Mouse (Mus musculus) gastrocnemius, postnatal 10 days (tissue): ENCODE results near the gene Fer. TPM values are rescaled to one million over a fixed set of nuclear protein-coding genes. Genes with fewer than 3 reads are reported as not detected.

Source experiments
- DNase-seq: peaks from one replicate; pipeline ENCODE4 v3.0.0; 2021; ENCODE audit warnings: mixed read lengths
- total RNA-seq, 2 experiments: library from RNA; stranded (reverse); gene quantifications; 2 replicates each; pipeline ENCODE4 v1.2.3; 2021

Gene Fer
- total RNA-seq, 2 experiments from 2014 or later = 17.6 to 21.3 TPM

DNA sequence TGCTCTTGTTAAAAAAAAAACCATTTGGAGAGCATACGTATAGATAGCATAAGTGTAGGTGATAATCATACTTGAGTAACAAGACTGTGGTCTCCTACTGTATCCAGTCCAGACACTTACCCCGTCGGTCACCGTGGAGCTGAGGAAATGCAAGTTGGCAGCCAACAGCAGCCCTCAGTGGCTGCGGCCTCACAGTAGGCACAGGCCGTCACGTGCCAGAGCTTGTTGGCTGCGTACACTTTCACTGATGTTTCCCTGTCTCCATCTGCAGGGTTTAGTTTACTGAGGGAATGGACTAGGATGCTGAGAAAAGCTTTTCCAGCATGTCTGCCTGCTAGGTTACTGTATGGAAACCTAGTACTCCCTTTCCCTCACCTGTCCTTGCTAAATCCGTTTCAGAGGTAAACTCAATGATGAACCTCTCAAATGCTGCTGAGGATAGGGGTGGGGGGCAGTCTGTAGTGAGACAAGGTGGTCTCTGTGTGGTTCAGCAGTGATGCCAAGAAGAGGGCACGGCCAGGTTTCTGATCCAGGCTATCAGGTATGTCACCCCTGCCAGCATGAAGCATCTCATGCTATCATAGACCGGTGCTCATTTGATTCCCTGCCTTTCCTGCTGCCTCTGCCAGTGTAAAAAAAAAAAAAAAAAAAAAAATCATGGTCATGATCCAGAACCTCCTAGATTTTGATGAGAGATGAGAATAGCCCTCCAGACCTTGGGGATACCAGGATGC lies 224.2 kb downstream of the Fer start:
- no peak for DNase-seq

DNA sequence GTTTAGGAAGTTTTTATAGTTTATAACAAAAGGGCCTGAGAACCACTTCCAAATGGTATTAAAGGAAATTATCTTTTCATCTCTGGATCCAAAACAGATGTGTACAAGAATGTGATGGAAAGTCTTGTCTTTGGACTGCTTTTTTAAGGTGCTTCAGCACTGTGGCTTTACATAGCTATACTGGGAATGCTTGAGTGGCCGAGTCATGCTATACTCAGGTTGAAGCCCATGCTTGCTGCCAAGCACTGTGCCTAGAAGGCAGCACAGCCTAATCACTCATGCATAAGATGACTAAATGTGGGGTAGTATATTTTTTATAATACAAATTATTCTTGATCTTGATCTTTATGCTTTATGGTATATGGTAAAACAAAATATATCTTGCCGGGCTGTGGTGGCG lies 225.0 kb downstream of the Fer start:
- DNase-seq = no peak

DNA sequence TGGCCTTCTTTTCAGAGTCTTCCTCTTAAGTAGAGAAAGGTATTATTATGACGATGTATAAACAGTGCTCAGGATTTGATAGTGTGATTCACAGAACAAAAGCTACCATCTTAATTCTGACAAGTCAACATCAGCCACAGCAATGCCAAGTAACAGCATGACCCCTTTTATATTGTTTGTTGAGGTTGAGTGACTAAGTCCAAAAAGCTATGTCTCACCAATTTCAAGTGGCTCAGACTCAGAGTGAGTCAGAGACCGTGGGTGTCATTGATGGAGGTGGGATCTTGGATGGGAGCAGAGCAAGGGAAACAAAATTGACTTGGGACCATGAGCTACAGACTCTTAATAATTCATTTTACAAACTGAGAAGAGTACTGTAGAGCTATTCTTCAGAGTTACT lies 230.9 kb downstream of the Fer start:
- no peak for DNase-seq

DNA sequence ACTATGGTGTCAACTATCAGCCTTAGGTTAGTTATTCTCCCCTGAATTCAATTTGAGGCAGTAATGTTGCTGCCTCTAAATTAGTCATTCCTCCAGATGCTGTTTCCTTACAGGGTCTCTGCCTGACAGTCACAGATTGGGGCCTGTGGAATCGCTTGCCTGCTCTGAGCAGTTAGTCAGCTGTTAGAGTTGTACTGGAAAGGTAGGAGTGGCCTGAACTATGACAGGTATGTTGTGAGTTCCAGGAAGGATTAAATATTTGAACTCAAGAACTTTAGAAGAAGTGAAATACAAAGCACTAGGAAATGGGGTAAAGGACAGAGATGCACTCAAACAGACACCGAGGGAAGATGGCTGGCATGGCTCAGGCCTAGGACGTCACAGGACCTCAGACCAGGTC lies 233.9 kb downstream of the Fer start:
- DNase-seq = no peak

DNA sequence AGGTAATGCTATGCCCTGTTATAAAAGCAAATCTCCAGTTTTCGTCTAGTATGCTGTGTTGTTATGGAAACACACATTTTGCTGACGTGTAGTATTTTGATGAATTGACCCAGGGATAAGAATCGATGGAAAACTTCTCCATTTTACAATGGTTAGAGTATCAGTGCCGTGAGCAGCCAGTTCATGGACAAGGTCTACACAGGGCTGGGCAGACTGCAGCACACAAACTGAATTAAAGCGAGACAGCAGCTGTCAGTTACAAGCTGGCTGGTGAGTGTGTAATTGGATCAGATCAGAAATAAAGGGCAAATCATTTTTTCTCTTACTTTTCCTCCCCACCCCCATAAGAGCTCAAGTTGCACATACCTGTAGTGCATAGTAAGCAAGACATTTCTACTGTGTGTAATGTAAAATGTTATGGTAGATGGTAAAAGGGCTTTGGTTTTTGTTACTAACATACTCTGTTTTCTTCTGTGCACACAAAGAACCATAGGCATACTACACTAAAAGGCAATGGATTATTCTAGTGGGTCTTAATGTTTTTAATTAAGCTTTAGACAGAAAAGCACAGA lies 235.0 kb downstream of the Fer start:
- no peak for DNase-seq

DNA sequence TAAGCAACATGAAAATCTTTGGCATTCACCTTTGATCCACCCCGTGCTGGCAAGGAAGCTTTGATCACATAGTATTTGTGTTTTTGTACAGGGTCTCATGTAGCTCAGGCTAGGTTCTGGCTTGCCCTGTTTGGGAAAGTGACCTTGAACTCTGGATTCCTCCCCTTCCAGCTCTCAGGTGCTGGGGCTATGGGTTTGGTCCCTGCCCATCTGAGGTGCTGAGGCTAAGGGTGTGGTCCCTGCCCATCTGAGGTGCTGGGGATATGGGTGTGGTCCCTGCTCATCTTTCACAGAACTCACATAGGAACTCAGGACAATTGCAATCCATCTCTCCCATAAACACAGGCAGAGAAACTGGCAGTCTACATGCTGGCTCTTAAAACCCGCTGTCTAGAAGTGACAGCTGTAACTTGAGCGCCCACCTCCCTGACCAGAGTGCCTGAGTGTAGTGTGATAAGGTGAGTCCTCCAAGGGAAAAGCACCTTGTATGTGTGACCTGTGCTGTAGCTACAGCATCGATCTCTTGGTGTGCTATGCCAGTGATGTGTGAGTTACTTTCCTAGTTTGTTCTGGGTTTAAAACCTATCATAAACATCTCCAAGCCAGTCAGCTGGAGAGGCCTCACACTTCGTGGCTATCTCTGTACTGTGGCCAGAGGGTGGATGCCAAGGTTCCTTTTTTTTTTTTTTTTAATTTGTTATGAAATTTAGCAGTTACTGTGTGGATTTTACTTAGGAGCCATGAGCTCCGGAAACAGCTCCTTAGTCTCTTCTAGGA lies 236.7 kb downstream of the Fer start:
- no peak for DNase-seq

DNA sequence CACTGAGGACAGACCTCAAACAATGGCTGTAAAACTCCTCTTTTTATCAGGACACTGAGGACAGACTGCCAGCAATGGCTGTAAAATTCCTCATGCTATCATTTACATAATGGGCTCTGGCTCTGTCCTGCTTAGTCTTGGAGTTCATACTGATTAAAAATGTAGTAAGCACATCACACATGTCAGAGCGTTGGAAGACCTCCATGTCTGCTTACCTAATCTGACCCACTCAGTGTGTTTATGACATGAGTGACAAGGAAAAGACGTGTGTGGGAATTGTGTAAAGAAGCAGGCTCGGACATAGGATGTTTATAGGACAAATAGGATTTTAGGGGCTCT lies 237.3 kb downstream of the Fer start:
- no peak for DNase-seq

DNA sequence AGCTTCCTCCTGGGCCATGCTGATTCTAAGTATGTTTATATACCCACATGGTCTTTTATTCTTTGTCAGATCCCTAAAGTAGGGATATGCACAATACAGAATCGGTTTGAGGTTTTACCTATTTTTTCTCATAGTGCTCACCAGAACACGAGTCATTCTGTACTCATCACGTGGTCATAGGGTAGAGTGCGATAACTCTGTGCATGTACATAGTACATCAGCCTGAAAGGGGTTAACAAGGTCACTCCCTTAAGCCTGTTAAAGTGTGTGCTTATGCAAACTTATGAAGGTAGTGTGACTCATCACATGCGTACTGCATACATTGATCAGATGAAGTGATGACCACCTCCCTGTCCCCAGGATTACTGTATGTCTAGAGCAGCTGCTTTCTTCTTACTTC lies 245.9 kb downstream of the Fer start:
- no peak for DNase-seq

DNA sequence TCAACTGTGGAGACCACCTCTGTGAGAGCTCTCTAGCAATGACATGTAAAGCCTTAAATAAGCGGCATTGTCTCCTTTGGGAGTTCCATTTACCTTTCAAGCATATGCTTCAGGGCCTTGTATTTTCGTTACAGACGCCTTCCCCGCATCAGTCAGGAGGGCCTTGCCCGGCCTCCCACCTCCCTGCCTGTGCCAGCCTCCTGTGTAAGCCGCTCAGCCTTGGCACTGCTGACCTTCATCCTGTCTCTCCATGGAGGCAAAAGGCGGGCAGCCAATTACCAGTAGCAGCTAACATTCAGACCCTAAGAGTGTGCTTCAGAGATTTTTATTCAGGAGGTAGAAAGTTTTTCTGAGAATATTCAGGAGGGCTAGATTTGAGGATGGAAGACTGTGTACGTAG lies 247.0 kb downstream of the Fer start:
- no peak for DNase-seq

DNA sequence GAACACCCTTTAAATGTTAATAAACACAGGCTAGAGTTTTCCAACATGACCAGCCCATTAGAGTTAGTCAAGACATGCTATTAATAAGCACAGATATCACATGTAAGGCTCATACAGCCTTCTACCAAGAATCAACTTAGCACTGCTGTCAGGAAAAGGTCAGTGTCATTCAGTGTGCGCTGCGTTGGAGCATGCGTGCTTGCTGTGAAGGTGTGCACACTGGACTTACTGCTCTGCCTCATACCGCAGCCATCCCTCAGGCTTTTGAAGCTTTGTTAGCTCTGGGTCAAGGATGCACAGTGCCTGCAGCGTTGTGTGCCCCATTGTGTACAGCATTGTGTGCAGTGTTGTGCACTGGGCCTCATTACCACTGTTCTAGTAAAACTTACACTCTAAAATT lies 250.8 kb downstream of the Fer start:
- DNase-seq = no peak

DNA sequence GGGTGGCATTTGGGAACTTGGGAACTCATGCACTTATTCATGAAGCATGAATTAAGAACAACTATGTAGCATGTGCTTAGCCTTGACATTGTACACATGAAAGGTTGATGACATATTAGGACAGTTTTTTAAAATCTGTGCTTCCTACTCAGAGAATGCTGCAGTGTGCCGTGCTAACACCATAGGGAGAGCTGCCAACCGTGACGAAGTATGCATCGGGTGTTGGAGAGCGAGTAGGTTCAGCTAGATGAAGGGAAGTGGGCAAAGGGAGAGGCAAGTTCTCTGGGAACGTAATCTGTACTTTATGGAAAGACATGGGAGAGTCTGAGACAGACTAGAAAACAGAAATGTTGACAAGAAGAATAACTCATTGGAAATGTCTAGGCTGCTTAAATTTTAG lies 253.9 kb downstream of the Fer start:
- DNase-seq = no peak

DNA sequence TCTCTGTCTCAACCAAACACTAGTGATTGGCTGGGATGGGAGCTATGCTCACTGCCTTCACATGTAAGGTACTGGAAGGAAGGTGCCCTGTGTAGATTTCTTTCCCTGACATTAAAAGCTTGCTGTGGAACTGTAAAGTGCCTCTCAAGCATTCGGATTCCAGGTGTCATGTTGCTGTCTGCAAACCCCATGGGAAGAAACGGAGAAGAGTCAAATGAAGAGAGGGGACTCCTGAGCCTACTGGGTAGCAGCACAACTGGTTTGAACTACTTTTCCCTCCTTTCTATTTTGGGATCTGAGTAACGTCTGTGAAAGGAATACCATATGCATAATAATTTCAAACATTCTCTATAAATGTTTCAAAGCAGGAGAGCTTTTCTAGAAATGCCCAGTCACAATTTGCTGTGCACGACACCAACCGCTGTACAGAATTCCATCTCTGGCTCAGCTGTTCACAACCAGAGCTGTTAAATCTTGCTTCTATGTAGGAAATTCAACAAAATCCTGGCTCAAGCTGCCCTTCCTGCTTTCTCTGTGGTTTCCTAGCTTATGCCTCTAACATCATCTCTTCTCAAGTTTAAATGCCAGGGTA lies 256.9 kb downstream of the Fer start:
- DNase-seq = no peak

DNA sequence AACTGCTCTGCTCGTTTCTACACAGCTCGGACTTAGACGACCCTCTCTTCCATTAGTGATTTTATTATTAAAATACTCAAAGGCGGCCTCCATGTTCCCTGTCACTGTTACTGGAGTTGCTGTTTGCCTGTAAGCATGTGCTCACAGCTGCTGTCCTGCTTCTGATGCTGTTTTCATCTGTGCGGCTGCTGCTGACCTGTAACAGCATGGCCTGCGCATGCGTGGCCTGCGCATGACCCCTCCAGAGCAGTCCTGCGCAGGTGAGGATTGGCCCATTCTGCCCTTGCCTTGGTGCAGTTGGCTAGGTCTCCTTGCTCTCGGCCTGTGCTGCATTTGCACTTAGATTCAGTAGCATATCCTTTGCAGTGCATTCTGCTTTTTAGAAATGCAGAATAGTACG lies 259.7 kb downstream of the Fer start:
- no peak for DNase-seq

DNA sequence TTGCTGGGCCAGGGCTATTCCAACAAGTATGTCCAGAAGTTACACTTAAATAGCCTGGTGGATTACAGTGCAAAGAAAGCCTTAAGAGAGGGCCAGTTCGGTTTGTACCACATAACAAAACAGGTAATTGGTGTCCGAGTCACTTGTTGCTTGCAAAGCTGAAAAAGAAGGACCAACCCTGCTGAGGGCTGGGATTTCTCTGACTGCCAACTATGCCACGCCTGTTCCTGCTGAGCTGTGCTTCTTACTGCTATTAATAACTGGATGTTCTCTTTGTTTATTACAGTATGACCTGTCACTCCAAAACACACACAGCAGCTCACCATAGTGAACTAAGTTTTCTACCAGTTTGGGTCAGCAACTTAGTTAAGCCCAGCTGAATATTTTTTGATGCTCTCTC lies 260.9 kb downstream of the Fer start:
- no peak for DNase-seq

DNA sequence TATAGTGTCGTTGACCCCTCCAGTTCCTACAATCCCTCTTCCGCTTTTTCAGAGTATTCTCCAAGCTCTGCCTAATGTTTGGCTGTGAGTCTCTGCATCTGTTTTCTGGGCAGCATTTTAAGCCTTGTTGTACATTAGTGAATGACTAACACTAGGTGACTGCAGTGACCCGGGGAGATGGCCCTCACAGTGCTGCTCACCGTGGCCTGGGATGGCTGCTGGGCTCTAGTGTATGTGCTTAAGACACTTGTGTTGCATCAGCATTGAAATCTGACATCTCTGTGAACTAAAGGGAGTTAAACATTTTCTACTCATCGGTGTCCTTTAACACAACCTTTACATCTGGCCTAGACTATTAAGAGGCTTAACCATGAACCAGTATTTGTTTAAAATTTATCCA lies 264.0 kb downstream of the Fer start:
- DNase-seq = no peak

DNA sequence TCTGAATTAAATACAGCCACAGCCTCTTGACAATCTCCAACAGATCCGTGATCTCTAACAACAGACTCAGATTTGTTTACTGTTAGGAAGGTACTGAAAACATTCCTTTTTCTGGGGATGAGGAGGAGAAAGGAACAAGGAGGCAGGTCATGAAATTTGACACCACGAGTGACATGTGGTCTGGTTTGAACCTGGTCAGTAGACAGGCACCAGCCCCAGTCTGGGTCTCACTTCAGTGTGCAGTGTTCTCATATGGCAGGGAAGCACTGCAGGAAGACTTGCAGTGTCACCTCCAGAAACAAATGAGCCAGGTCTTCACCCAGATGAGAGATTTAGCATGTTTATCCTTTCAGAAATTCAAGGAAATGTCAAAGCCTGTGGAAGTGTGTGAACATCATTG lies 266.9 kb downstream of the Fer start:
- no peak for DNase-seq

DNA sequence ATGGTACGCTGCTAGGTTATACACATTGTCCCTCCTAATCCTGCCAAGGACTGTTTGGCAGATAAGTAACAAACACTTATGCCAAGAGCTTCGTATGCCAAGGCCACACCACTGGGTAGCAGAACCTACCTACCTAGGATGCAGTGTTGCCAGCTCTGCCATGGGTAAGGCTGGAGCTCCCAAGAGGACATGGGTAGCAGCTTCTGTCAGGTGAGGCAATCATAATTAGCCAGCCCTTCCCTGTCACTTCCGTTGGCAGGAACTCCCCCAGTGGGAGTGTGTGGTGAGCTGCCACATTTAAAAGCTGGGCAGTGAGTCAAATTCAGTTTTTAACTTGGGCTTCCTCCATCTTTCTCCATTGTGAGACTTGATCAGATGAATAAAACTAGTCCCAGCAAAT lies 267.5 kb downstream of the Fer start:
- no peak for DNase-seq

DNA sequence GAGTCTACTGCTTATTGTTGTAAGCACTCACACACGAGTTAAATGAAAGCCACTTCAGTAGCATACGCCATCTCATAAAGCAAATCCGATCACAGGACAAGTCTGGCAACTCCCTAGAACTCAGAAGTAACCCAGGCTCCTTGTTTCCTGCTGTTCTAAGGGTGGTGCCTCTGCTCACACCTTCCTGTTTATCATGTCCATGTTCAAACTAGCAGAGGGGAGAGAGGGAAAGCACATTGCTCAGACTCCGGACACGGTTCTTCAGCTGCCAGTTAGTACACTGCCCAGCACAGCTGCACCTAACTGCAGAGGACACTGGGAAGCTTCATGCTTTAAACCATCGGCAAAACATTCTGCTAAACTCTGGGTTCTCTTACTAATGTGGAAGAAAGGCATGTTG lies 269.3 kb downstream of the Fer start:
- DNase-seq = no peak

DNA sequence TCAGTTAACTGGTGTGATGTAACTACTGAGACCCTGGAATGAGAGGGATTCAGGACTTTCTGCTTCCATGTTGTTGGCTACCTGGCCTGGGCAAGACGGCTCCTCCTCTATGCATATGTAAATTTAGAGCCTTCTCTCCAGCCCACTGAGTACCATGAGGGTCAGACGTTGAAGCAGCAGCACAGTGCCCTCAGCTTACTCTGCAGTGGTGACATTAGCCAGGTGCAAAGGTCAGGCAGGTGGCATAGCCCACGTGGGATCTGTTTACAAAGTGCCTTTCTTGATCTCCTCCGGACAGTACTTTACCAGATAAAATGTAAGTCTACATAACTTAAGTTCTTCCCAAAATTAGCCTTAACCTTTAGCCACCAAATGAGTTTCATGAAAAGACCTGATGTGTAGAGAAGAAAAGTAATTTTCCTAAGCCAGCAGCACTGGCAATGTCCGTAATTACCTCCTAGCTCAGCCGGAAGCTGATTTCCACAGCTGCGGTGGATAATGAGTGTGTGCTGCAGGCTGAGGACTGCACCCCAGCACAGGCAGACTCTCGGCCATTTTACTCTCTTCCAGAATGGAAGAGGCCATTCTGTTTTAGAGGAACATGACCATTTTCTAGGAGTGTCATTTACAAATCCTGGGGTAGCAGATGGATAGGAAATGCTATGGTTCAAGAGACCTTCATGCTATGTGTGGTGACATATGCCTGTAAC lies 273.2 kb downstream of the Fer start:
- no peak for DNase-seq

DNA sequence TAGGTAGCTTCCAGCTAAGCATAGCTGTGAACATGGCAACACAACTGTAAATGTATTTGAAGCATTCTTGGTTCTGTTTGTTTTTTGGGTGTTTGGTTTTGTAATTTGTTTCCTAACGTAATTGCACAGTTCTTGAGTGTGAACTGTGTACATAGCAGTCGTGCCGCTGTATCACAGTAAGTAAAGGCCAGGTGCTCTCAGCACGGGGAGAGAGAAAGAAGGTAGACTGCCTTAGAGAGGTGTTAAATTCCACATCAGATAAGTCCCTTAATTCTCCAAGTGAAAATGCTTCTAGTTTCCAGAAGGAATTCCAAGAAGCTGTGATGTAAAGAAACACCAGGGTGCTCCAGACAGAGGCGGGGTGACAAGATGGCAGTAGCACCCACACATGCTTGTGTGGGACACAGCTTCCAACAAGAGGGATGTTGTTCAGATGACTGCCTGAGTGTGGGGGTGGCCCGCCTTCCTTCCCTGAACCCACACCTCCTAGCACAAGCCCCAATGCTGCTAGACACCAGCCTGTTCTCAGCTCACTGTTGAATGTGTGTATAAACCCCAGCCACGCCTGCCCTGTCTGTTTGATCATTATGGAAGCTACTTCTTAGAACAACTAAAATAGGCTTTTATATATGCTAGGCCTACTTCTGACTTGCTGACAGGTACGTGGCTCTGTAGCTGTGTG lies 275.3 kb downstream of the Fer start:
- DNase-seq = no peak

DNA sequence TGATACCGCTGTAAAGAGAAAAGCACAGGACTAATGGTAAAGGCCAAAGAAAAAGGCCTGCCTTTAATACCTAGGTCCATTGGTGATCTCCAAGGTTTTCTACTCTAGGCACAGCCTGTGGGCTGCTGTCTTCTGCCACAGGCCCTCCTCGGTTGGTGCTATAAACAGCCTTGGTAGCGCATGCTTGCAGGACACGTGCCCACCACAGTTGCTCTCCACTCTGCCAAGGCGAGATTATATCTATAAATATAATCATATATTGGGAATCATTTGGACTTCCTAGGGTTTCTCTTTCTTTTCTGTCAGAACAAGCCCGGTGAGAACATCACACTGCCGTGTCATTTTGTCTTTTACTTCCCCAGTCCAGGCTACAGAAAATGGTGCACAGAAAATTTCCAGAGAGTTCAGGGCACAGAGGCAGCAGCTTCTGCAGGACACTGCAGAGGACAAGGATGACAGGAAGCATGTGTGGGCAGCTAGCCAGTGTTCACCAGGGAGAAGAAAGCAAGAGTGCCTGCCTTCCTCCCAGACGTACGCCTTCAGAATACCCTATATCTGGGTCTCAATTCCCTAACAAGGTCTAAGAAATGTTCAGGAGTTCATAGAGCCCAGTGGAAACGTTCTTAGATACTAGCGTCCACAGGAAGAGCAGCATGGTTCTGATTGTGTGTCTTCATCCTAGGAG lies 276.5 kb downstream of the Fer start:
- no peak for DNase-seq
